Mouse (Mus musculus) cerebellum, postnatal 14 days (tissue): Measurements from ENCODE around the gene Lamc3.

Source experiments
- DNase-seq, 2 experiments: peaks; one replicate each; pipeline ENCODE4 v3.0.0; 2021; ENCODE audit warnings: mixed read lengths in 2 of 2

Lamc3 gene

GRCm38 (mm10) chr2:31987774-31988173 lies 100.7 kb downstream of the Lamc3 start:
- DNase-seq = no peak

- no peak for DNase-seq
Observed at GRCm38 (mm10) chr2:31990961-31991360, 103.9 kb downstream of the Lamc3 start.

- DNase-seq = no peak
Observed at GRCm38 (mm10) chr2:31994896-31995295, 107.8 kb downstream of the Lamc3 start.

GRCm38 (mm10) chr2:31996060-31996459 lies 109.0 kb downstream of the Lamc3 start:
- DNase-seq = no peak
